Mouse (Mus musculus): ENCODE results near the gene Mcm6. TPM values are rescaled to one million over a fixed set of nuclear protein-coding genes. Genes with fewer than 3 reads are reported as not detected.

Mcm6 gene
- polyA plus RNA-seq, 1 experiment from 2014 or later, result 44.9 TPM

DNA sequence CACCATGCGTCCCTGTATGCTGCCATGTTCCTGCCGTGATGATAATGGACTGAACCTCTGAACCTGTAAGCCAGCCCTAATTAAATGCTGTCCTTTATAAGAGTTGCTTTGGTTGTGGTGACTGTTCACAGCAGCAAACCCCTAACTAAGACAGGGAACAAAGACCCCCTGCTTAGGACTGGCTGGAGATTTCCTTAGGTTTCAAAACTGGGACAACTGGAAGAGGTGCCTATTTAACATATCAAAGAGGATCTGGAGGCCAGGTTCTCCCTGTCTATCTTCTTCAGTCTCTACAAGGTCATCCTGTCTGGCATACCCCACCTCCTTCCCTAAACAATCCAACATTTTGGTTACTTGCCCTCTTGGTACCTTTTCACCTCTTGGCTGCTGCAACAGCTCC is 32.9 kb upstream of the Mcm6 start:
- WGBS, result 34% methylated on average over 2 of the region's 2 CpGs
- no peak for ATAC-seq
- H3K36me3 ChIP-seq (ENCODE audit: control insufficient read depth, insufficient read depth, low read length), result peaks cover 2% of the 10 kb centered on the region; the same call in 1 of the 2 replicates

DNA sequence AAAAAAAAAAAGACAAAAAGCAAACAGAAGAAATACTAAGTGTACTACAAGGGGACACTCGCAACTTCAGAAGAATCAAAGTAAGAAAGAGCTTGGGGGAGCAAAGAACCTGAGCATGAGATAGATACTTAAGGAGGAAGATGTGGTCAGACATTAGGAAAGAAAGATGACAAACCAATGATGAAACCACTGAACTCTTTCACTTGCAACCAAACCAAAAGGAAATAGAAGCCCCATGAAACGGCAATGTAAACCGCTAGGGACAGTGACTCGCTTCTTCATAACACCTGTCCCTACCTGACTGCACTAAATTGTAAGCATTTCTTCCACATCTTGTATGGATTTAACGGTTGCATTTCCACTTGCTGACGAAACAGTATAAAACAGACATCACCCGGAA is 27.0 kb upstream of the Mcm6 start:
- H3K4me3 ChIP-seq (ENCODE audit: low read depth, low read length), result no peak overlapping the region
- no peak overlapping the region for H3K9ac ChIP-seq (ENCODE audit: low read depth, low read length)
- no peak overlapping the region for H3K27ac ChIP-seq (ENCODE audit: low read length)
- no peaks in the 10 kb centered on the region for H3K4me1 ChIP-seq (ENCODE audit: control insufficient read depth, insufficient read depth, low read length)
- H3K27me3 ChIP-seq (ENCODE audit: control insufficient read depth, insufficient read depth, low read depth, low read length), result no peaks in the 10 kb centered on the region
- no peak overlapping the region for H3K4me2 ChIP-seq (ENCODE audit: low read length)
- no peak for ATAC-seq
- WGBS, result 94% methylated on average over 7 of the region's 7 CpGs
- H3K36me3 ChIP-seq (ENCODE audit: control insufficient read depth, insufficient read depth, low read length), result peaks cover 5% of the 10 kb centered on the region
- no peaks in the 10 kb centered on the region for H3K9me3 ChIP-seq (replicated peaks; ENCODE audit: control insufficient read depth, low read length, poor library complexity, severe bottlenecking)

More for the DNA sequence above, 32.9 kb upstream of the Mcm6 start:
- Histone ChIP-seq H3K9me3 (replicated peaks; ENCODE audit: control insufficient read depth, low read length, poor library complexity, severe bottlenecking) (no peaks in the 10 kb centered on the region), H3K9ac (ENCODE audit: low read depth, low read length) (no peak overlapping the region), H3K27me3 (ENCODE audit: control insufficient read depth, insufficient read depth, low read depth, low read length) (no peaks in the 10 kb centered on the region; the same call in 1 of the 2 replicates), H3K4me1 (ENCODE audit: control insufficient read depth, insufficient read depth, low read length) (no peaks in the 10 kb centered on the region), H3K27ac (ENCODE audit: low read length) (no peak overlapping the region), H3K4me3 (ENCODE audit: low read depth, low read length) (no peak overlapping the region), H3K4me2 (ENCODE audit: low read length) (no peak overlapping the region)

DNA sequence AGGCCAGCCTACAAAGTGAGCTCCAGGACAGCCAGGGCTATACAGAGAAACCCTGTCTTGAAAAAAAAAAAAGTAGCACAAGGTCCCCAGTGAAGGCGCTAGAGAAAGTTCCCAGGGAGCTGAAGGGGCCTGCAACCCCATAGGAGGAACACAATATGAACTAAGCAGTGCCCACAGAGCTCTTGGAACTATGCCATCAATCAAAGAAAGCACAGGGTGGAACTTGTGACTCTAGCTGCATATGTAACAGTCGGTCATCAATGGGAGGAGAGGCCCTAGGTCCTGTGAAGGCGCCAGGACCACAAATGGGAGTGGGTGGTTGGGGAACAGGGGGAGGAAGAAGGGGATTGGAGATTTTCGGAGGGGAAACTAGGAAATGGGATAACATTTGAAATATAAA is 17.4 kb upstream of the Mcm6 start:
- Histone ChIP-seq H3K4me2 (ENCODE audit: low read length) (no peak overlapping the region), H3K9me3 (replicated peaks; ENCODE audit: control insufficient read depth, low read length, poor library complexity, severe bottlenecking) (no peaks in the 10 kb centered on the region), H3K4me1 (ENCODE audit: control insufficient read depth, insufficient read depth, low read length) (no peaks in the 10 kb centered on the region), H3K27ac (ENCODE audit: low read length) (no peak overlapping the region), H3K27me3 (ENCODE audit: control insufficient read depth, insufficient read depth, low read depth, low read length) (no peaks in the 10 kb centered on the region), H3K9ac (ENCODE audit: low read depth, low read length) (no peak overlapping the region), H3K4me3 (ENCODE audit: low read depth, low read length) (no peak overlapping the region), H3K36me3 (ENCODE audit: control insufficient read depth, insufficient read depth, low read length) (peaks cover 4% of the 10 kb centered on the region)
- 80% methylated on average over 4 of the region's 4 CpGs for WGBS
- ATAC-seq, result no peak

DNA sequence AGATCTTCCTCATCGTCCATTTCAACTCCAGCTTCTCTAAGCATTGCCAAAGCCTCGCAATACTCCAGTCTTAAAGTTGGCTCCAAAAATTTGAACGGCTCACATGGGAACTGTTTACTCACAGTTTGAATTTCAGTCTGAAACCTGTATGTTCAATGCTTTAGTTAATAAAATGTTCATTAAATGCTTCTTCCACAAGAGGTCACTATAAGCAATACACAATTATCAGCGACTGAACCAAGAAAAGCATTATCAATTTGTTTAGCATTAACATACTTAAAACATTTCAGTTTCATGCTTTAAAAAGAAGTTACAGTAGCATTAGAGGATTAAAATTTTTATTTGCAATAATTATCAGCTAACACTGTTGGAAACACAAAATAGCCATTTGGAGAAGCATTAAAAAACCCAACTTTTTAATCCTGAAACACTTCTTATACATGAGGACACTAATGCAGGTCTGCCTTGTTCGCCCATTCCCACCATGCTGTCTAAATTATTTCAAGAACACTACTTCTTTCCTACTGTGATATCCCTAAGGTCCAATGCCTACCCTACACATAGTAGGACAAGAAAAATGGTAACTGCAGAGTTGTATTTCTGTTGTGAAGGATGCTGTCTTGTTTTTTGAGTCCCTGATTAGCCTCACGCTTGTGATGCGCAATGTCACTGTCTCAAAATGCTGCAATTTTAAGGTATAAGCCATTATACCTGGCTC is 12.8 kb upstream of the Mcm6 start:
- H3K27me3 ChIP-seq (ENCODE audit: control insufficient read depth, insufficient read depth, low read depth, low read length), result no peaks in the 10 kb centered on the region
- no peaks in the 10 kb centered on the region for H3K36me3 ChIP-seq (ENCODE audit: control insufficient read depth, insufficient read depth, low read length)
- no peak for ATAC-seq
- H3K4me1 ChIP-seq (ENCODE audit: control insufficient read depth, insufficient read depth, low read length), result no peaks in the 10 kb centered on the region
- WGBS, result 73% methylated on average over 7 of the region's 7 CpGs
- no peaks in the 10 kb centered on the region for H3K9me3 ChIP-seq (replicated peaks; ENCODE audit: control insufficient read depth, low read length, poor library complexity, severe bottlenecking)
- no peak overlapping the region for H3K9ac ChIP-seq (ENCODE audit: low read depth, low read length)
- no peak overlapping the region for H3K27ac ChIP-seq (ENCODE audit: low read length)
- H3K4me3 ChIP-seq (ENCODE audit: low read depth, low read length), result no peak overlapping the region
- H3K4me2 ChIP-seq (ENCODE audit: low read length), result no peak overlapping the region

DNA sequence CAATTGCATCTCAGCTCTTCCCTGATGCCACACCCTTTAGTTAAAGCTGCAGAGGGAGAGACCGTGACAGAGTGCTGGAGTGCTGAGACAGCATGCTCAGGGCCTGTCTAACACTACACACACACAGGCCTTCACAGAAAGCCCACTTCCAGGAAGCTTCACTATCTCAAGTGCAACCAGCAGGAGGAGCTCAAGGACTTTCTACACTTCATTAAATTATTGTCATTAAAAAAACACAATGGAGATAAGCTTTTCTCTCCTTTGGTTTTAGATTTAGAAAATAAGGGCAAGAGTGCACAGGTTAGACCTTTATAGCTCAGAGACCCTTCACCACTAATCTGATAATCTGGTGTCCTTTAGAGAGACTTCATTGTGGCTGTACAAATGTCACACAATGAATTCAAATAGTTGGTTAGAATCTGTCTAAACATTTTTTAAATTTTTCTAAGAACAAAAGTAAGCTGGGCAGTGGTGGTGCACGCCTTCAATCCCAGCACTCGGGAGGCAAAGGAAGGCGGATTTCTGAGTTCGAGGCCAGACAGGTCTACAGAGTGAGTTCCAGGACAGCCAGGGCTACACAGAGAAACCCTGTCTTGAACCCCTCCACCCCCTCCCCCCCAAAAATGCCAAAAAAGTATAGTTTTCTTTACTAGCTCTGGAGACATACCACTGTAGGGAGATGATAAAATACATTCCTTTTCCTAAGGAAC is 9.4 kb upstream of the Mcm6 start:
- Histone ChIP-seq H3K4me2 (ENCODE audit: low read length) (no peak overlapping the region), H3K4me1 (ENCODE audit: control insufficient read depth, insufficient read depth, low read length) (no peaks in the 10 kb centered on the region), H3K27me3 (ENCODE audit: control insufficient read depth, insufficient read depth, low read depth, low read length) (no peaks in the 10 kb centered on the region), H3K9me3 (replicated peaks; ENCODE audit: control insufficient read depth, low read length, poor library complexity, severe bottlenecking) (no peaks in the 10 kb centered on the region), H3K27ac (ENCODE audit: low read length) (no peak overlapping the region), H3K4me3 (ENCODE audit: low read depth, low read length) (no peak overlapping the region), H3K36me3 (ENCODE audit: control insufficient read depth, insufficient read depth, low read length) (peaks cover 3% of the 10 kb centered on the region; the same call in 1 of the 2 replicates), H3K9ac (ENCODE audit: low read depth, low read length) (no peak overlapping the region)
- ATAC-seq, result peak; percentile 72; the same call in 1 of the 2 replicates
- 40% methylated on average over 5 of the region's 5 CpGs for WGBS

DNA sequence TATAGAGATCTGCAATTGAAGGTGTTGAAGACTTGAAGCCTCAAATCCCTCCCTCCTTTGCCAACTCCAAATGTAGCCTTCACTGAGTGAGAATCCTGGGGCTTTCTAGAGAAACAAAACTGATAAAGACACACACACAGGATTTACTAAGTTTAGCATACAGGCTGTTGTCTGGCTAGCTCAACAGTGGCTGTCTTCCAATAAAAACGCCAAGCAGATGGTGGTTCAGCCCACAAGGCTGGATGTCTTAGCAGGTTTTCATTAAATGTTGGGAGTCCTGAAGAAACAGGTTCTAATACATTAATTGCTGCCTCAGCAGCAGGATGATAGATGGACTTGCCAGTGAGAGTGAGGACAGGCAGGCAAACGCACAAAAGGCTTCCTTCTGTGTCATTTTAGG is 1.1 kb upstream of the Mcm6 start:
- Histone ChIP-seq H3K27ac (ENCODE audit: low read length) (no peak overlapping the region), H3K36me3 (ENCODE audit: control insufficient read depth, insufficient read depth, low read length) (peaks cover 16% of the 10 kb centered on the region), H3K4me3 (ENCODE audit: low read depth, low read length) (no peak overlapping the region), H3K4me1 (ENCODE audit: control insufficient read depth, insufficient read depth, low read length) (peaks cover 8% of the 10 kb centered on the region), H3K27me3 (ENCODE audit: control insufficient read depth, insufficient read depth, low read depth, low read length) (no peaks in the 10 kb centered on the region), H3K4me2 (ENCODE audit: low read length) (no peak overlapping the region), H3K9ac (ENCODE audit: low read depth, low read length) (no peak overlapping the region), H3K9me3 (replicated peaks; ENCODE audit: control insufficient read depth, low read length, poor library complexity, severe bottlenecking) (no peaks in the 10 kb centered on the region)
- WGBS, result 79% methylated on average over 2 of the region's 2 CpGs
- ATAC-seq, result no peak

DNA sequence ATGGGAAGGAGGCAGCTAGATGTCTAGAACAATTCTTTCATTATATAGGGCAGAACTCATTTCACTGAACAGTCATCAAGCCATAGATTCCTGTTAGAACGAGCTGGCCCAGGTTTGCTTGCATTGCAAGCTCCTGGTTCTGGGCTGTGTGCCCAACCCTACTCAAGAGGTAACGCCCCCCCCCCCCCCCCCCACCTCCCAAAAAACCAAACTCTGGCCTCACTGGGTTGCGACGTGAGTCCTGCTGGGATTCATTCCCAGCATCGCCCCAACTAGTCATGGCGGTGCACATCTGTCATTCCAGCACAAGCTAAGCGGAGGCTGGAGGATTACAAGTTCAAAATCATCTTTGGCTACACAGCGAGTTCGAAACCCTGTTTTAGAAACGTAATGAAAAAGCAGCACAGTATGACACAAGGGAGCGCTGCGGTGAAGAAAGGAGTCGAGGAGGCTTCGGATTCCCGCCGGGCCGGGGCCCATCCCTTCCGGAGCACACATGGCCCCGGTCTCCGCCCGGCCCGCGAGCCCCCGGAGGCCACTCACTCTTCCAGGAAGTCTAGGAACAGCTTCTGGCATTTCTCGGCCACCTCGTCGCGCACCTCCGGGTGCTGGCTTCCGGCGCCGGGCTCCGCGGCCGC is 429 bp downstream of the Mcm6 start:
- Histone ChIP-seq H3K9ac (ENCODE audit: low read depth, low read length) (peak overlapping the region; percentile 65), H3K4me1 (ENCODE audit: control insufficient read depth, insufficient read depth, low read length) (peaks cover 8% of the 10 kb centered on the region), H3K4me2 (ENCODE audit: low read length) (peak overlapping the region; percentile 61), H3K4me3 (ENCODE audit: low read depth, low read length) (peak overlapping the region; percentile 71), H3K27me3 (ENCODE audit: control insufficient read depth, insufficient read depth, low read depth, low read length) (no peaks in the 10 kb centered on the region), H3K9me3 (replicated peaks; ENCODE audit: control insufficient read depth, low read length, poor library complexity, severe bottlenecking) (no peaks in the 10 kb centered on the region), H3K36me3 (ENCODE audit: control insufficient read depth, insufficient read depth, low read length) (peaks cover 16% of the 10 kb centered on the region), H3K27ac (ENCODE audit: low read length) (peak overlapping the region; percentile 58; the same call in 1 of the 2 replicates)
- peak; percentile 87 for ATAC-seq
- 0% methylated on average over 35 of the region's 35 CpGs for WGBS

DNA sequence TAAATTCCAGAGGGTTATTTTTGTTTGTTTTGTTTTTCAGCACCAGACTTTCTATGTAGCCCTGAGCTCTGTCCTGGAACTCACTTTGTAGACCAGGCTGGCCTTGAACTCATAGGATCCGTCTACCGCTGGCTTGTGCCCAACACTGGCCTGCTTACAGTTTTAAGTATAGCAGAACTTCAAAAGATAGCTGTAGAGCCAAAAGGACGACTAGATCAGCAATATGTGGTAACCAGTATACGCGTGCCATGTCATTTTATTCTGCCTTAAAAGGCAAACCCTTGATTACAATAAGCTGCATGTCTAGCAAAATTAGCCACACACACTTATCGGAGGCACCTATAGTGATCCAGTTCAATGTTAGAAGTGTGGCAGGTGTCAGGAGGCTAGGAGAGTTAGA is 1.2 kb downstream of the Mcm6 start:
- no peak for ATAC-seq
- WGBS, result 62% methylated on average over 6 of the region's 6 CpGs
- Histone ChIP-seq H3K27me3 (ENCODE audit: control insufficient read depth, insufficient read depth, low read depth, low read length) (no peaks in the 10 kb centered on the region), H3K27ac (ENCODE audit: low read length) (no peak overlapping the region), H3K4me3 (ENCODE audit: low read depth, low read length) (no peak overlapping the region; the same call in 1 of the 2 replicates), H3K9me3 (replicated peaks; ENCODE audit: control insufficient read depth, low read length, poor library complexity, severe bottlenecking) (no peaks in the 10 kb centered on the region), H3K36me3 (ENCODE audit: control insufficient read depth, insufficient read depth, low read length) (peaks cover 12% of the 10 kb centered on the region), H3K9ac (ENCODE audit: low read depth, low read length) (no peak overlapping the region), H3K4me2 (ENCODE audit: low read length) (peak overlapping the region; percentile 61), H3K4me1 (ENCODE audit: control insufficient read depth, insufficient read depth, low read length) (peaks cover 8% of the 10 kb centered on the region)

DNA sequence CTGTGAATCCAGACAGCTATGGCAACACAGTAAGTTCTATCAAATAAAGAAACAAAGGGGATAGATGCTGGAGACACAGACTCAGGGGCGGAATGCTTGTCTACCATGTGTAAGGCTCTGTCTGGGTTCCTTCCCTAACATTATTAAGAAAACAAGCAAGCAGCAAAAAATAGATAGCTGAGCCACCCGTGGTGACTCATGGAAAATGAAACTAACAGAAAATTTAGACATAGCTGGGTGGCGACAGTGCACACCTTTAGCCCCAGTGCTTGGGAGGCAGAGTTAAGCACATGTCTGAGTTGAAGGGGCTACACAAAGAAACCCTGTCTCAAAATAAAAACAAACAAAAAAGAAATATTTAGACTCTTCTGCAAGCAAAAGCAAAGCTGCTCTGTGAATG is 2.0 kb downstream of the Mcm6 start:
- Histone ChIP-seq H3K4me3 (ENCODE audit: low read depth, low read length) (no peak overlapping the region), H3K9me3 (replicated peaks; ENCODE audit: control insufficient read depth, low read length, poor library complexity, severe bottlenecking) (no peaks in the 10 kb centered on the region), H3K27me3 (ENCODE audit: control insufficient read depth, insufficient read depth, low read depth, low read length) (no peaks in the 10 kb centered on the region), H3K36me3 (ENCODE audit: control insufficient read depth, insufficient read depth, low read length) (peaks cover 4% of the 10 kb centered on the region; the same call in 1 of the 2 replicates), H3K9ac (ENCODE audit: low read depth, low read length) (no peak overlapping the region), H3K4me2 (ENCODE audit: low read length) (no peak overlapping the region), H3K27ac (ENCODE audit: low read length) (no peak overlapping the region), H3K4me1 (ENCODE audit: control insufficient read depth, insufficient read depth, low read length) (peaks cover 8% of the 10 kb centered on the region)
- no peak for ATAC-seq
- WGBS, result 60% methylated on average over 3 of the region's 3 CpGs
